Mouse (Mus musculus): ENCODE data around the gene Fam161b. TPM values are rescaled to one million over a fixed set of nuclear protein-coding genes. Genes with fewer than 3 reads are reported as not detected.

The Fam161b gene
- polyA plus RNA-seq (2015; fragmentation: Nextera tagmentation; extraction: Ambion mirVana): 21.1 and 24.0 TPM in 2 replicates

DNA sequence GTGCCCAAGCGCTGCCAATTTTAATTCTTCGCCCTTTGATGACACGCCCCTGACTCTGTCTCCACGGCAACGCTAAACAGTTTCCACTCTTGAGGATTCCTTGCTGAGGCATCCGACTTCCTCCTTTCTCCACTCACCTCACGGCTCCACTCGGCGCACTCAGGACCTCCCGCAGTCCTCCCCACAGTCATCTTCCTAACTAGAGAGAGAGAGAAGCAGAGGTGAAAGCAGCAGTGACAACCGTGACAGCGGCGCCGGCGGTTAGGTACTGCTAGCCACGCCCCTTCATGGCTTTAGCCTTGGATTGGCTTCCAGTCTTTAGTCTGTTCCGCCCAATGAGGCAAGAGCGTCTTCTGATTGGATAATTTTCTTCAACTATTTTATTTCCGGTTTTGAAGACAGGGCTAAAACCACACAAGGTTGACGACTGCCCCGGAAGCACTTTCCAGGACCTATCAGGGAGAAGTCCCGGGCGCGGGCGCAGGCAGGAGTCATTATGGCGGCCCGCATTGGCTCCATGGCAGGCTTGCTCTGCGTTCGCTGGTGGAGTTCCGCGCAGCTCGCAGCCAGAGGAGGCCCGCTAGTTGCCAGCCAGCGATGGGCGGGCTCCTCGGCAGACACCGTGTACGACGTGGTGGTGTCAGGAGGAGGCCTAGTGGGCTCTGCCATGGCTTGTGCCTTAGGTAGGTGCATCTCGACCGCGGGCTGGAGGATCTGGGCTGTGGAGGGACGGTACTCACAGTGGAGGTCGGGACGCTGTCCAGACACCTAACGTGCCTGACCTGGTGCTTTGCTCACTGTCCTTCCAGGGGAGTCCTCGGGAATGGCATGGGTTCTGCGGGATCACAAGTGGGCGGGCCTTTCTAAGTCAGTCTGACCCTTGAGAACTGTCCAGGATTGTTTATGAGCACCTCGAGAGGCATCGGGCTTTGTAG is at the start of gene Fam161b, which contains the start of gene Coq6:
TSS of gene Fam161b (minus strand) at position 279 of the 935 bp plus-strand sequence.
TSS of gene Coq6 (plus strand) at position 103 of the 935 bp plus-strand sequence.
- no peaks in the 10 kb centered on the region for H3K27me3 ChIP-seq (ENCODE audit: control insufficient read depth, insufficient read depth, low read depth, low read length)
- peak within 1 kb of the TSS; percentile 80 for H3K27ac ChIP-seq (ENCODE audit: low read length)
- H3K4me2 ChIP-seq (ENCODE audit: low read length): peak within 1 kb of the TSS; percentile 91
- peak; percentile 99 for ATAC-seq
- peak within 1 kb of the TSS; percentile 99 for H3K4me3 ChIP-seq (ENCODE audit: low read depth, low read length)
- peaks cover 4% of the 10 kb centered on the region for H3K36me3 ChIP-seq (ENCODE audit: control insufficient read depth, insufficient read depth, low read length)
- under 1% methylated on average over 51 of the region's 51 CpGs for WGBS
- H3K4me1 ChIP-seq (ENCODE audit: control insufficient read depth, insufficient read depth, low read length): peaks cover 22% of the 10 kb centered on the region
- H3K9me3 ChIP-seq (replicated peaks; ENCODE audit: control insufficient read depth, low read length, poor library complexity, severe bottlenecking): no peaks in the 10 kb centered on the region
- peak within 1 kb of the TSS; percentile 95 for H3K9ac ChIP-seq (ENCODE audit: low read depth, low read length)

DNA sequence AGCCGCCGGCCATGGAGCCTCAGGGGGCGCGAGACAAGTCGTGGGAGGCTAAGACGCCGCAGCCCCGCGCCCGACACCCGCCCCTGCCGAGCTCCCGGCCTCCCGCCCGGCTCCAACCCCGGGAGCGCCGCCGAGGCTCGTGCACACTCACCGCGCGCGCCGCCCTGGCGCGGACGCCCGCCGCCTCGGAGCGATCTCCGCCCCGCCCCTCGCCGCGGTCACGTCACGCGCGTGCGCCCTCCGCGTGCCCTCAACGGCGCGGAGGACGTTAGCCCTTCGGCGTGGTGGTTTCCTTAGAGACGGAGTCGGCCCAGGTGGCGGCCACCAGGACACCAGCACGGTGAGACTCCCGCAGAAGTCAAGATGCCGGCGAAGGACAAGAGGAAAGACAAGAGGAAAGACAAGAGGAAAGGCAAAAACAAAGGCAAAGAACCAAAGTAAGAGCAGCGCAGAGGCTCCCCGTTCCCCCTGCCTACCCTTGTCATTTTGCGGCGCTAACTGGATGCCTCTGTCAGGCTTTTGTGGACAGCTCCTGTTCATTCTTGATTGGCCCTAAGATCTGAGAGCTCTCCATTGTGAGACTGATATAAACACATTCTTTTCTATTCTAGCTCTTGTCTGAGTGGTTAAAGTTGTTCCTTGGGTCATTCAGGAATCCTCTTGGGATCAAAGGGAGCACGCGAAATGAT is 47.3 kb upstream of the Fam161b start, which contains the start of the genes Entpd5 and Bbof1:
TSS of gene Entpd5 (minus strand) at position 211 of the 689 bp plus-strand sequence.
TSS of gene Bbof1 (plus strand) at position 253 of the 689 bp plus-strand sequence.
- Histone ChIP-seq H3K9me3 (replicated peaks; ENCODE audit: control insufficient read depth, low read length, poor library complexity, severe bottlenecking) (no peaks in the 10 kb centered on the region), H3K4me1 (ENCODE audit: control insufficient read depth, insufficient read depth, low read length) (peaks cover 8% of the 10 kb centered on the region; the same call in 1 of the 2 replicates), H3K36me3 (ENCODE audit: control insufficient read depth, insufficient read depth, low read length) (no peaks in the 10 kb centered on the region), H3K27me3 (ENCODE audit: control insufficient read depth, insufficient read depth, low read depth, low read length) (no peaks in the 10 kb centered on the region), H3K27ac (ENCODE audit: low read length) (peak within 1 kb of the TSS; percentile 94), H3K4me2 (ENCODE audit: low read length) (peak within 1 kb of the TSS; percentile 87), H3K4me3 (ENCODE audit: low read depth, low read length) (peak within 1 kb of the TSS; percentile 83), H3K9ac (ENCODE audit: low read depth, low read length) (peak within 1 kb of the TSS; percentile 88)
- peak; percentile 93 for ATAC-seq
- WGBS: 1% methylated on average over 34 of the region's 63 CpGs

DNA sequence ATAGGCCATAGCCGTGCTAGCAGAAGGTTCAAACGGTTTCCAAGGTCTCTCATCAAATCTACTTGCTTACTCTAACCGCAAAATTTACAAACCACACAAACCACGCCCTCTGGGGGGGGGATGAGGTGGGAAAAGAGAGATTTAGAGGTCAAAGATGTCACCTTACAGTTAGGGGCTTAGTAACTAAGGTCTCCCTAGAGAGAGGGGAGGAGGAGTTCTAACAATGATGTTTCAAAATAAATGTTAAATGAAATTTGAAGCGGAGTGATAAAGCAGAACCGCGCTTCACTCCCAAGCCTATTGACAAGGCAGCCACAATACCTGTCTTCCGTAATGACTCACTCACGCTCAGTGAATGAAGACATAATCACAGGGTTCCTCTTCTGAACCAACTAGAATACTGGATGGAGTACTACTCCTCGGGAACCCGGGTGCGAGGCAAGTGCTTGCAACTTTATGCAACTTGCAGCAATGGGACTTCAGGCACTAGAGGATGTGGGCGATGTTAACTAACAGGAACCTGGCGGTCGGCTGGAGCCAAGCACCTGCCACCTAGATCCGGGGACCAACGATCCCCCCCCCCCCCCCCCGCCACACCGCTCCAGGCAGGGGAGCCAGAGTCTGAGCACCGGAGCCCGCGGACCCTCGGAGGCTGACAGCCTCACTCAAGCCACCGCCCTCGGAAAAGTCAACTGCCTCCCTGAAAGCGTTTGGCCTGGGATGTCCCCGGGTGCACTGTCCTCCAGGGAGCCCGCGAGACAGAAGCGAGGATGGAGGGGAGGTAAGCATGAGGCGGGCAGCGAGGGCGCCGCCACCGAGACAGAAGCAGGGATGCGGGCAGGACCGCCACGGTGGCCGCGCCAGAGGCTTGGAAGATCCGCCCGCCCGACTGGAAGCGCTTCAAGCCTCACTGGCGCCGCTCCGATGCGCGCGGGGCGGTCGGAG is 46.5 kb upstream of the Fam161b start:
- H3K4me1 ChIP-seq (ENCODE audit: control insufficient read depth, insufficient read depth, low read length): peaks cover 8% of the 10 kb centered on the region; the same call in 1 of the 2 replicates
- peak overlapping the region; percentile 94 for H3K27ac ChIP-seq (ENCODE audit: low read length)
- H3K27me3 ChIP-seq (ENCODE audit: control insufficient read depth, insufficient read depth, low read depth, low read length): no peaks in the 10 kb centered on the region
- peak; percentile 75 for ATAC-seq
- peak overlapping the region; percentile 83 for H3K4me3 ChIP-seq (ENCODE audit: low read depth, low read length)
- H3K36me3 ChIP-seq (ENCODE audit: control insufficient read depth, insufficient read depth, low read length): no peaks in the 10 kb centered on the region
- H3K9ac ChIP-seq (ENCODE audit: low read depth, low read length): peak overlapping the region; percentile 88
- peak overlapping the region; percentile 87 for H3K4me2 ChIP-seq (ENCODE audit: low read length)
- WGBS: 3% methylated on average over 29 of the region's 52 CpGs
- H3K9me3 ChIP-seq (replicated peaks; ENCODE audit: control insufficient read depth, low read length, poor library complexity, severe bottlenecking): no peaks in the 10 kb centered on the region

DNA sequence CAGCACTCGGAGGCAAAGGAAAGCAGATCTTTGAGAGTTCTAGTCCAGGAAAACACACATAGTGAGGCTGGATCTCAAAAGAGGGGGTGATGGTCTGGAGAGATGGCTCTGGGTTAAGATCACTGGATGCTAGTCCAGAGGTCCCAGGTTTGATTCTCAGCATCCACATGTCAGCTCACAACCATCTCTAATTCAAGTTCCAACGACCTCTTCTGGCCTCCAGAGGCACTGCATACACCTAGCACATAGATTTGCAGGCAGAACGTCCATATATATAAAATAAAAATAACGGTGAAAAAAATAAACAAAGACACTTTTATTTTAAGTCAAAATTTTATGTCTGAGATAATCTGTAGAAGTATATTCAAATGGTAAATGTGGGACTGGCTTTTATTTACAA is 45.6 kb upstream of the Fam161b start:
- no peaks in the 10 kb centered on the region for H3K27me3 ChIP-seq (ENCODE audit: control insufficient read depth, insufficient read depth, low read depth, low read length)
- no peak overlapping the region for H3K27ac ChIP-seq (ENCODE audit: low read length)
- no peak for ATAC-seq
- no peak overlapping the region for H3K9ac ChIP-seq (ENCODE audit: low read depth, low read length)
- H3K4me1 ChIP-seq (ENCODE audit: control insufficient read depth, insufficient read depth, low read length): peaks cover 8% of the 10 kb centered on the region; the same call in 1 of the 2 replicates
- no peaks in the 10 kb centered on the region for H3K36me3 ChIP-seq (ENCODE audit: control insufficient read depth, insufficient read depth, low read length)
- WGBS: 68% methylated on average over 4 of the region's 4 CpGs
- no peaks in the 10 kb centered on the region for H3K9me3 ChIP-seq (replicated peaks; ENCODE audit: control insufficient read depth, low read length, poor library complexity, severe bottlenecking)
- no peak overlapping the region for H3K4me3 ChIP-seq (ENCODE audit: low read depth, low read length)
- no peak overlapping the region for H3K4me2 ChIP-seq (ENCODE audit: low read length)

DNA sequence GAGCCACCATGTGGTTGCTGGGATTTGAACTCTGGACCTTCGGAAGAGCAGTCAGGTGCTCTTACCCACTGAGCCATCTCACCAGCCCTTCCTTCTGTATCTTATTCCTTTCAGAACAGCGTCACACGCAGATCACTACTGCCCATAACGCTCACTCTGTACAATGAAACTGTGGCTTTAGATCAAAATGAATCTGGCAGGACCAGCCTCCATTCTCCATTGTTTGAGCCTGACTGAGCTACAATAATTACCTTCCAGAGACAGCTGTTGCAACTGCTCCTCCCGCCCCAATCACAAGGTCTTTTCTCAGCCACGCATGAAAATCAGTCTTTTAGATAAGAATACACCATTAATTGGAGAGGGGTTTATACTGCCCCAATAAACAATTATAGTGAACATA is 42.9 kb upstream of the Fam161b start:
- WGBS: 71% methylated on average over 6 of the region's 6 CpGs
- H3K9me3 ChIP-seq (replicated peaks; ENCODE audit: control insufficient read depth, low read length, poor library complexity, severe bottlenecking): no peaks in the 10 kb centered on the region
- no peak for ATAC-seq
- no peaks in the 10 kb centered on the region for H3K27me3 ChIP-seq (ENCODE audit: control insufficient read depth, insufficient read depth, low read depth, low read length)
- H3K4me3 ChIP-seq (ENCODE audit: low read depth, low read length): no peak overlapping the region
- peaks cover 7% of the 10 kb centered on the region; the same call in 1 of the 2 replicates for H3K4me1 ChIP-seq (ENCODE audit: control insufficient read depth, insufficient read depth, low read length)
- H3K4me2 ChIP-seq (ENCODE audit: low read length): no peak overlapping the region
- H3K9ac ChIP-seq (ENCODE audit: low read depth, low read length): no peak overlapping the region
- no peaks in the 10 kb centered on the region for H3K36me3 ChIP-seq (ENCODE audit: control insufficient read depth, insufficient read depth, low read length)
- no peak overlapping the region for H3K27ac ChIP-seq (ENCODE audit: low read length)

DNA sequence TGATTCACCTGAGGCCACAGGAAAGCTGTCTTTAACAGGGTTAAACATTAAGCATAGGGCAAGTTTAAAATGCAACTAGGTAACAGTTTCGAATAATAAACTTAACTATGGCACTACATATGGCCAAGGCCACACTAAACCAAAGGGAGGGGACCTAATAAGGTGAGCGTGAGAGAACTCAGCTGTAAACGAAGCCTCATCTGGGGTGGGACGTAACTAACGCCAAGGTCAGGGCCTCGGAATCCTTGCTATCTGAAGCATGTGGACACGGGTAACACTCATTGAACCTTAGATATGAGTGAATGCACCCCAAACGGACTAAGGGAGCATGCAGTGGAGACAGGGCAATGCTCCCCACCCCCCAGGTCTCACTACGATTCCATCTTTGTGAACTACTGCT is 41.3 kb upstream of the Fam161b start:
- WGBS: 86% methylated on average over 9 of the region's 9 CpGs
- no peaks in the 10 kb centered on the region for H3K36me3 ChIP-seq (ENCODE audit: control insufficient read depth, insufficient read depth, low read length)
- H3K4me3 ChIP-seq (ENCODE audit: low read depth, low read length): no peak overlapping the region
- H3K9me3 ChIP-seq (replicated peaks; ENCODE audit: control insufficient read depth, low read length, poor library complexity, severe bottlenecking): no peaks in the 10 kb centered on the region
- H3K9ac ChIP-seq (ENCODE audit: low read depth, low read length): no peak overlapping the region
- H3K27me3 ChIP-seq (ENCODE audit: control insufficient read depth, insufficient read depth, low read depth, low read length): no peaks in the 10 kb centered on the region
- ATAC-seq: no peak
- no peak overlapping the region for H3K27ac ChIP-seq (ENCODE audit: low read length)
- no peak overlapping the region for H3K4me2 ChIP-seq (ENCODE audit: low read length)
- H3K4me1 ChIP-seq (ENCODE audit: control insufficient read depth, insufficient read depth, low read length): peaks cover 3% of the 10 kb centered on the region; the same call in 1 of the 2 replicates

DNA sequence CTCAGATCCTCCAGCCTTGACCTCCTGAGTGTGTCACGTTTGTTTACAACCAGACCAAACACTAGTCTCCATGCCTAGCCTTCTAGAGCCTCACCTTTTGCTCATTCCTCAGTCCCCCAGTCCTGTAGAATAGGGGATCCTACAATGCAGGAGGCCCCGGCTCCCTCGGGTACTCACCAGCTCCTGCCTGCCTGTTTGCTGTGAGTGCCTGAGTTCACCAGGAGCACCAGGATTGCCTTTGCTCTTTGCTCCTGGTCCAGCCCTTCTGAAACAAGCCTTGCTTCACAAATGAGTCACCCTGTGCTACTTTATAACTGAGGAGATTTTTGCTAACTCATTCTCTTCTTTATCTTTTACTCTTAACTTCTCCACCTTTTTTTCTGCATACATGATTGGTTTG is 39.0 kb upstream of the Fam161b start:
- 76% methylated on average over 3 of the region's 3 CpGs for WGBS
- H3K27me3 ChIP-seq (ENCODE audit: control insufficient read depth, insufficient read depth, low read depth, low read length): no peaks in the 10 kb centered on the region
- no peak overlapping the region for H3K9ac ChIP-seq (ENCODE audit: low read depth, low read length)
- no peaks in the 10 kb centered on the region for H3K4me1 ChIP-seq (ENCODE audit: control insufficient read depth, insufficient read depth, low read length)
- H3K36me3 ChIP-seq (ENCODE audit: control insufficient read depth, insufficient read depth, low read length): no peaks in the 10 kb centered on the region
- no peak overlapping the region for H3K27ac ChIP-seq (ENCODE audit: low read length)
- no peak overlapping the region for H3K4me3 ChIP-seq (ENCODE audit: low read depth, low read length)
- H3K4me2 ChIP-seq (ENCODE audit: low read length): no peak overlapping the region
- H3K9me3 ChIP-seq (replicated peaks; ENCODE audit: control insufficient read depth, low read length, poor library complexity, severe bottlenecking): no peaks in the 10 kb centered on the region
- ATAC-seq: no peak

DNA sequence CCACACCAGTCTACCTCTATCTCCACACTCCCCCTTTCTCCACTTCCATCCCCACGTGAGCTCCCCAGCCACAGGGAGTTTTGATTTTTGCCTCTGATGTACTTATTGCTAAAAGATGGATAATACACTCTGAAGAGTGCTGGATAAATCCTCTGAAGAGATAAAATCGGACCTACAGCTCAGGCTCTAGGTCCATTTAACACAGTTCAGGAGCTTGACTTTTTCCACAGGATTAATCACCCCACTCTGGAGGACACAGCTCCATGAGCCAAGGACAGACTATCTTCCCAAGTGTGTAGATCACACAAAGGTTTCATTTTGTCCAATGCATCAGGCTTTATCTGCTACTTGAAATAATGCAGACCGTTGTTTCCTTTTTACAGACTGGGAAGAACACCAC is 38.4 kb upstream of the Fam161b start:
- WGBS: 83% methylated on average over 3 of the region's 3 CpGs
- no peak overlapping the region for H3K27ac ChIP-seq (ENCODE audit: low read length)
- no peak overlapping the region for H3K9ac ChIP-seq (ENCODE audit: low read depth, low read length)
- ATAC-seq: no peak
- H3K4me2 ChIP-seq (ENCODE audit: low read length): no peak overlapping the region
- no peaks in the 10 kb centered on the region for H3K36me3 ChIP-seq (ENCODE audit: control insufficient read depth, insufficient read depth, low read length)
- no peaks in the 10 kb centered on the region for H3K4me1 ChIP-seq (ENCODE audit: control insufficient read depth, insufficient read depth, low read length)
- H3K4me3 ChIP-seq (ENCODE audit: low read depth, low read length): no peak overlapping the region
- H3K27me3 ChIP-seq (ENCODE audit: control insufficient read depth, insufficient read depth, low read depth, low read length): no peaks in the 10 kb centered on the region
- H3K9me3 ChIP-seq (replicated peaks; ENCODE audit: control insufficient read depth, low read length, poor library complexity, severe bottlenecking): no peaks in the 10 kb centered on the region

All from midbrain, embryonic 16.5 days (tissue).